Mouse (Mus musculus) bone marrow macrophage, adult 2 months (primary cell): ENCODE results near the gene Myo18a.

Source experiments
- CTCF ChIP-seq: IDR thresholded peaks from 2 replicates; pipeline ENCODE4 v1.5.1; 2012; ENCODE audit warnings: low read depth, mild to moderate bottlenecking, low read length, moderate library complexity
- POLR2A ChIP-seq: IDR thresholded peaks from 2 replicates; pipeline ENCODE4 v1.6.1; 2012; ENCODE audit warnings: mild to moderate bottlenecking, low read depth, low read length, borderline replicate concordance

DNA sequence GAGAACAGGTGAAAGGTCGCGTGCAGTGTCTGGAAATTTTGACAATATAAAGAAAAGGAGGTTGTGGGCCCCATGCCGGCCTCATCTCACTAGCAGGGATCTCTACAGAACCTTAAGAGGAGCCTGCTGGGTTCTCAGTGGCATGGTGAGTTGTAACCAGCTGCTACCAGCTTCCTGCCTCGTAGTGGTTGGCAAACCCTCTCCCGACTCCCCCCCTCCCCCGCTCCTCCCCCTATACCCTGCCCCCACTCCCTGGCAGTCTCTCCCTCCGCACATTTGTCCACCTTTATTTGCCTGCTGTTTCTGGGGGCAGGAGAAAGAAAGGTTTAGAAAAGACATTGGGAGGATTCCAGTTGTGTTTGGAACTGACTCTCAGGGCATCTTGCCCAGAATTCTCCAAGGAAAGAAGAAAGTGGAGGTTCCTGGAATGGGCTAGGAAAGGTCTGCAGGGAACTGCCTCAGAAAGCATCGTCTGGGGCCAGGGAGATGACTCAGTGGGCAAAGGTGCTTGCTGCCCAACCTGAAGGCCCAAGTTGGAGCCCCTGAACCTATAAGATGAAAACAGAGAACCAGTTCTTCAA, 138.8 kb downstream of the Myo18a start:
- no peak for TF ChIP-seq POLR2A
- TF ChIP-seq CTCF = no peak
